Mouse (Mus musculus): Measurements from ENCODE around the gene Tnfrsf1a. TPM values are rescaled to one million over a fixed set of nuclear protein-coding genes. Genes with fewer than 3 reads are reported as not detected.

The Tnfrsf1a gene
- polyA plus RNA-seq, 1 experiment = 149 TPM

GRCm38 (mm10) chr6:125410551-125410950, 61.4 kb downstream of the Tnfrsf1a start:
- Histone ChIP-seq H3K4me1 (replicated peaks; ENCODE audit: control insufficient read depth, insufficient read depth, low read length) (no peaks in the 10 kb centered on the region), H3K27ac (ENCODE audit: control insufficient read depth, insufficient read depth, low read length) (no peak overlapping the region), H3K36me3 (ENCODE audit: control insufficient read depth, insufficient read depth, low read length) (no peaks in the 10 kb centered on the region), H3K4me3 (ENCODE audit: control insufficient read depth, insufficient read depth, low read length) (no peak overlapping the region), H3K27me3 (ENCODE audit: control insufficient read depth, insufficient read depth, low read length) (no peaks in the 10 kb centered on the region)
- TF ChIP-seq POLR2A (IDR thresholded peaks at IDR 0.05; ENCODE audit: control insufficient read depth, extremely low read depth, insufficient read depth, low read length, poor library complexity) (no peak), CTCF (IDR thresholded peaks at IDR 0.05; ENCODE audit: borderline replicate concordance, control insufficient read depth, extremely low read depth, insufficient read depth, low read length, poor library complexity) (no peak)
- no peak for DNase-seq
- WGBS = 66% methylated on average over 11 of the region's 11 CpGs

GRCm38 (mm10) chr6:125410995-125411547, 61.9 kb downstream of the Tnfrsf1a start:
- DNase-seq = no peak
- Histone ChIP-seq H3K27ac (ENCODE audit: control insufficient read depth, insufficient read depth, low read length) (no peak overlapping the region), H3K27me3 (ENCODE audit: control insufficient read depth, insufficient read depth, low read length) (no peaks in the 10 kb centered on the region), H3K36me3 (ENCODE audit: control insufficient read depth, insufficient read depth, low read length) (no peaks in the 10 kb centered on the region), H3K4me3 (ENCODE audit: control insufficient read depth, insufficient read depth, low read length) (no peak overlapping the region), H3K4me1 (replicated peaks; ENCODE audit: control insufficient read depth, insufficient read depth, low read length) (no peaks in the 10 kb centered on the region)
- 33% methylated on average over 8 of the region's 8 CpGs for WGBS
- no peak for TF ChIP-seq CTCF (IDR thresholded peaks at IDR 0.05; ENCODE audit: borderline replicate concordance, control insufficient read depth, extremely low read depth, insufficient read depth, low read length, poor library complexity)

GRCm38 (mm10) chr6:125411661-125412060, 62.5 kb downstream of the Tnfrsf1a start:
- H3K36me3 ChIP-seq (ENCODE audit: control insufficient read depth, insufficient read depth, low read length) = no peaks in the 10 kb centered on the region
- no peaks in the 10 kb centered on the region for H3K4me1 ChIP-seq (replicated peaks; ENCODE audit: control insufficient read depth, insufficient read depth, low read length)
- 96% methylated on average over 6 of the region's 6 CpGs for WGBS
- DNase-seq = no peak
- no peak overlapping the region for H3K27ac ChIP-seq (ENCODE audit: control insufficient read depth, insufficient read depth, low read length)
- no peak for TF ChIP-seq CTCF (IDR thresholded peaks at IDR 0.05; ENCODE audit: borderline replicate concordance, control insufficient read depth, extremely low read depth, insufficient read depth, low read length, poor library complexity)
- no peak for TF ChIP-seq POLR2A (IDR thresholded peaks at IDR 0.05; ENCODE audit: control insufficient read depth, extremely low read depth, insufficient read depth, low read length, poor library complexity)
- no peaks in the 10 kb centered on the region for H3K27me3 ChIP-seq (ENCODE audit: control insufficient read depth, insufficient read depth, low read length)
- no peak overlapping the region for H3K4me3 ChIP-seq (ENCODE audit: control insufficient read depth, insufficient read depth, low read length)

Other genes with a start within 250 kb of the Tnfrsf1a start
- 26.4 and 28.6 TPM in 2 replicates for gene Nop2, start 217.5 kb upstream of the Tnfrsf1a start, polyA plus RNA-seq (2012; rRNA removed)
- gene Iffo1, start 204.1 kb upstream of the Tnfrsf1a start, polyA plus RNA-seq (2012; rRNA removed) = 90.4 and 94.6 TPM in 2 replicates
- gene Gapdh, start 182.9 kb upstream of the Tnfrsf1a start, polyA plus RNA-seq (2012; rRNA removed) = 3,688 and 4,326 TPM in 2 replicates
- 430 and 598 TPM in 2 replicates for gene Ncapd2, start 157.7 kb upstream of the Tnfrsf1a start, polyA plus RNA-seq (2012; rRNA removed)
- 68.1 and 70.7 TPM in 2 replicates for gene Mrpl51, start 157.6 kb upstream of the Tnfrsf1a start, polyA plus RNA-seq (2012; rRNA removed)
- gene Vamp1, start 133.8 kb upstream of the Tnfrsf1a start, polyA plus RNA-seq (2012; rRNA removed) = 372 and 423 TPM in 2 replicates
- 64.2 and 67.6 TPM in 2 replicates for gene Tapbpl, start 117.5 kb upstream of the Tnfrsf1a start, polyA plus RNA-seq (2012; rRNA removed)
- gene Cd27, start 112.4 kb upstream of the Tnfrsf1a start, polyA plus RNA-seq (2012; rRNA removed) = 1,056 and 1,075 TPM in 2 replicates
- 0.15 and 0.84 TPM in 2 replicates for gene Tuba3a, start 63.3 kb upstream of the Tnfrsf1a start, polyA plus RNA-seq (2012; rRNA removed)
- gene Ltbr, start 35.5 kb upstream of the Tnfrsf1a start, polyA plus RNA-seq (2012; rRNA removed) = 29.3 and 30.6 TPM in 2 replicates
- gene Scnn1a, start 28.7 kb upstream of the Tnfrsf1a start, polyA plus RNA-seq (2012; rRNA removed) = 32.8 and 35.8 TPM in 2 replicates
- gene Plekhg6, start 31.4 kb downstream of the Tnfrsf1a start, polyA plus RNA-seq (2012; rRNA removed) = 2.4 and 2.5 TPM in 2 replicates
- gene Cd9, start 145.4 kb downstream of the Tnfrsf1a start, polyA plus RNA-seq (2012; rRNA removed) = 41.5 and 56.1 TPM in 2 replicates
- gene Vwf, start 197.4 kb downstream of the Tnfrsf1a start, polyA plus RNA-seq (2012; rRNA removed) = 19.5 and 32.3 TPM in 2 replicates

Data from thymus, adult 2 months (tissue).